Mouse (Mus musculus) intestine, embryonic 16.5 days (tissue): ENCODE results near the gene Grid2. TPM values are rescaled to one million over a fixed set of nuclear protein-coding genes. Genes with fewer than 3 reads are reported as not detected.

ENCODE experiments used
- ATAC-seq: fragments of 200-750 bp; cut with Nextera tagmentation; 2 replicates; pipeline ENCODE4 v1.8.0; 2017; ENCODE audit warnings: moderate TSS enrichment, moderate library complexity
- H3K27ac ChIP-seq: fragments of 300-500 bp; sonication (generic); 2 replicates; pipeline ENCODE4 v1.5.1; 2014; ENCODE audit warnings: mild to moderate bottlenecking, low read length
- H3K27me3 ChIP-seq: fragments of 300-500 bp; sonication (generic); replicated peaks from 2 replicates; pipeline ENCODE4 v1.6.1; 2014; ENCODE audit warnings: low read length, control low read depth, mixed read lengths; ENCODE audit not compliant: control insufficient read depth, insufficient read depth
- H3K36me3 ChIP-seq: fragments of 300-500 bp; sonication (generic); 2 replicates; pipeline ENCODE4 v1.6.1; 2014; ENCODE audit warnings: low read length, control low read depth; ENCODE audit not compliant: control insufficient read depth, insufficient read depth
- H3K4me1 ChIP-seq: fragments of 300-500 bp; sonication (generic); 2 replicates; pipeline ENCODE4 v1.6.1; 2014; ENCODE audit warnings: low read length, control low read depth, mixed read lengths; ENCODE audit not compliant: control insufficient read depth, insufficient read depth
- H3K4me2 ChIP-seq: fragments of 300-500 bp; sonication (generic); 2 replicates; pipeline ENCODE4 v1.6.1; 2014; ENCODE audit warnings: low read depth, low read length, control low read depth
- H3K4me3 ChIP-seq: fragments of 300-500 bp; sonication (generic); 2 replicates; pipeline ENCODE4 v1.5.1; 2014; ENCODE audit warnings: mild to moderate bottlenecking, low read length
- H3K9ac ChIP-seq: fragments of 300-500 bp; sonication (generic); 2 replicates; pipeline ENCODE4 v1.6.1; 2014; ENCODE audit warnings: low read depth, low read length
- H3K9me3 ChIP-seq: fragments of 300-500 bp; sonication (generic); 2 replicates; pipeline ENCODE4 v1.6.1; 2016; ENCODE audit warnings: low read length, control low read depth; ENCODE audit not compliant: control insufficient read depth
- WGBS: fragments of 180-500 bp; shearing (Covaris S2); extraction: QIAGEN DNeasy Blood & Tissue Kit; methylation state at CpG from one replicate; pipeline ENCODE4 v1.1.7; 2014; 5-methylcytosine and 5-hydroxymethylcytosine counted together
- polyA plus RNA-seq: library from polyadenylated mRNA; unstranded; fragments of >200 nt; fragmentation: Nextera tagmentation; extraction: Ambion mirVana; gene quantifications from 2 replicates; pipeline ENCODE4 v1.2.1, GENCODE M21; 2015

Grid2 gene
- polyA plus RNA-seq, 1 experiment from 2014 or later, result 0.43 TPM

GRCm38 (mm10) chr6:64236351-64236750, 980.7 kb downstream of the Grid2 start:
- no peaks in the 10 kb centered on the region for H3K36me3 ChIP-seq
- no peak overlapping the region for H3K4me2 ChIP-seq
- ATAC-seq, result no peak
- H3K27ac ChIP-seq, result no peak overlapping the region
- H3K4me3 ChIP-seq, result no peak overlapping the region
- H3K27me3 ChIP-seq, result no peaks in the 10 kb centered on the region
- no peaks in the 10 kb centered on the region for H3K4me1 ChIP-seq
- 60% methylated on average over 3 of the region's 3 CpGs for WGBS
- no peak overlapping the region for H3K9ac ChIP-seq
- no peaks in the 10 kb centered on the region for H3K9me3 ChIP-seq

- WGBS, result 78% methylated on average over 1 of the region's 1 CpGs
- H3K9me3 ChIP-seq, result no peaks in the 10 kb centered on the region
- no peak for ATAC-seq
- H3K27me3 ChIP-seq, result no peaks in the 10 kb centered on the region
- no peaks in the 10 kb centered on the region for H3K4me1 ChIP-seq
- no peak overlapping the region for H3K27ac ChIP-seq
- H3K36me3 ChIP-seq, result no peaks in the 10 kb centered on the region
- H3K4me3 ChIP-seq, result no peak overlapping the region
- no peak overlapping the region for H3K4me2 ChIP-seq
- no peak overlapping the region for H3K9ac ChIP-seq
These were observed 984.9 kb downstream of the Grid2 start for GRCm38 (mm10) chr6:64240526-64240925.

GRCm38 (mm10) chr6:64245951-64246350, 990.3 kb downstream of the Grid2 start:
- Histone ChIP-seq H3K4me2 (no peak overlapping the region), H3K4me1 (no peaks in the 10 kb centered on the region), H3K27me3 (no peaks in the 10 kb centered on the region), H3K4me3 (no peak overlapping the region), H3K36me3 (no peaks in the 10 kb centered on the region), H3K9ac (no peak overlapping the region), H3K27ac (no peak overlapping the region), H3K9me3 (no peaks in the 10 kb centered on the region)
- ATAC-seq, result no peak
- WGBS, result 77% methylated on average over 1 of the region's 1 CpGs

- Histone ChIP-seq H3K9me3 (no peaks in the 10 kb centered on the region), H3K4me1 (no peaks in the 10 kb centered on the region), H3K9ac (no peak overlapping the region), H3K4me3 (no peak overlapping the region), H3K4me2 (no peak overlapping the region), H3K27ac (no peak overlapping the region), H3K36me3 (no peaks in the 10 kb centered on the region), H3K27me3 (no peaks in the 10 kb centered on the region)
- ATAC-seq, result no peak
- WGBS, result 68% methylated on average over 1 of the region's 1 CpGs
These were observed 995.4 kb downstream of the Grid2 start for GRCm38 (mm10) chr6:64251041-64251440.

GRCm38 (mm10) chr6:64263517-64263916, 1007.8 kb downstream of the Grid2 start:
- H3K9ac ChIP-seq, result no peak overlapping the region
- no peaks in the 10 kb centered on the region for H3K4me1 ChIP-seq
- no peaks in the 10 kb centered on the region for H3K36me3 ChIP-seq
- no peak overlapping the region for H3K4me2 ChIP-seq
- WGBS, result 83% methylated on average over 4 of the region's 4 CpGs
- H3K4me3 ChIP-seq, result no peak overlapping the region
- no peaks in the 10 kb centered on the region for H3K9me3 ChIP-seq
- H3K27ac ChIP-seq, result no peak overlapping the region
- no peak for ATAC-seq
- H3K27me3 ChIP-seq, result no peaks in the 10 kb centered on the region

GRCm38 (mm10) chr6:64264224-64264623, 1008.5 kb downstream of the Grid2 start:
- 85% methylated on average over 2 of the region's 2 CpGs for WGBS
- no peak overlapping the region for H3K4me2 ChIP-seq
- H3K27ac ChIP-seq, result no peak overlapping the region
- H3K4me1 ChIP-seq, result no peaks in the 10 kb centered on the region
- no peaks in the 10 kb centered on the region for H3K27me3 ChIP-seq
- H3K9me3 ChIP-seq, result no peaks in the 10 kb centered on the region
- no peaks in the 10 kb centered on the region for H3K36me3 ChIP-seq
- ATAC-seq, result no peak
- no peak overlapping the region for H3K4me3 ChIP-seq
- no peak overlapping the region for H3K9ac ChIP-seq

GRCm38 (mm10) chr6:64274319-64275114, 1018.8 kb downstream of the Grid2 start:
- H3K27ac ChIP-seq, result no peak overlapping the region
- no peaks in the 10 kb centered on the region for H3K9me3 ChIP-seq
- H3K4me2 ChIP-seq, result no peak overlapping the region
- H3K4me3 ChIP-seq, result no peak overlapping the region
- H3K27me3 ChIP-seq, result no peaks in the 10 kb centered on the region
- no peaks in the 10 kb centered on the region for H3K4me1 ChIP-seq
- ATAC-seq, result no peak
- H3K36me3 ChIP-seq, result no peaks in the 10 kb centered on the region
- WGBS, result 30% methylated on average over 2 of the region's 2 CpGs
- H3K9ac ChIP-seq, result no peak overlapping the region

- Histone ChIP-seq H3K27me3 (no peaks in the 10 kb centered on the region), H3K4me1 (no peaks in the 10 kb centered on the region), H3K36me3 (no peaks in the 10 kb centered on the region), H3K9me3 (no peaks in the 10 kb centered on the region), H3K4me2 (no peak overlapping the region), H3K9ac (no peak overlapping the region), H3K4me3 (no peak overlapping the region), H3K27ac (no peak overlapping the region)
- no peak for ATAC-seq
- WGBS, result 78% methylated on average over 2 of the region's 2 CpGs
These were observed 1024.3 kb downstream of the Grid2 start for GRCm38 (mm10) chr6:64279927-64280326.

- WGBS, result 76% methylated on average over 1 of the region's 1 CpGs
- ATAC-seq, result no peak
- H3K9me3 ChIP-seq, result no peaks in the 10 kb centered on the region
- no peak overlapping the region for H3K4me2 ChIP-seq
- no peak overlapping the region for H3K27ac ChIP-seq
- H3K4me1 ChIP-seq, result no peaks in the 10 kb centered on the region
- no peak overlapping the region for H3K9ac ChIP-seq
- H3K27me3 ChIP-seq, result no peaks in the 10 kb centered on the region
- H3K4me3 ChIP-seq, result no peak overlapping the region
- no peaks in the 10 kb centered on the region for H3K36me3 ChIP-seq
These were observed 1038.1 kb downstream of the Grid2 start for GRCm38 (mm10) chr6:64293761-64294160.

- ATAC-seq, result no peak
- H3K4me2 ChIP-seq, result no peak overlapping the region
- no peaks in the 10 kb centered on the region for H3K36me3 ChIP-seq
- 67% methylated on average over 1 of the region's 1 CpGs for WGBS
- no peaks in the 10 kb centered on the region for H3K9me3 ChIP-seq
- H3K27ac ChIP-seq, result no peak overlapping the region
- H3K9ac ChIP-seq, result no peak overlapping the region
- H3K27me3 ChIP-seq, result no peaks in the 10 kb centered on the region
- no peaks in the 10 kb centered on the region for H3K4me1 ChIP-seq
- H3K4me3 ChIP-seq, result no peak overlapping the region
These were observed 1042.0 kb downstream of the Grid2 start for GRCm38 (mm10) chr6:64297633-64298032.
